Mouse (Mus musculus): Measurements from ENCODE around the gene Grk2.
"Not testable (repeated sequence)": the region's sequence is repeated elsewhere in the genome, so short reads cannot be mapped to it uniquely, and the experiment has no call there.

Gene Grk2

GRCm38 (mm10) chr19:4268566-4269361 lies 37.3 kb downstream of the Grk2 start, which contains the start of gene Ssh3:
Gene Ssh3, minus strand, starts transcription at chr19:4269180.
- DNase-seq (ENCODE audit: low spot score) = peak; percentile 88

GRCm38 (mm10) chr19:4265956-4266355 lies 40.1 kb downstream of the Grk2 start:
- DNase-seq (ENCODE audit: low spot score) = no peak

GRCm38 (mm10) chr19:4264171-4264780 lies 41.7 kb downstream of the Grk2 start:
- DNase-seq (ENCODE audit: low spot score) = no peak

- no peak for DNase-seq (ENCODE audit: low spot score)
Observed at GRCm38 (mm10) chr19:4263702-4264101, 42.3 kb downstream of the Grk2 start.

- DNase-seq (ENCODE audit: low spot score) = no peak
Observed at GRCm38 (mm10) chr19:4262756-4263155, 43.3 kb downstream of the Grk2 start.

- DNase-seq (ENCODE audit: low spot score) = no peak
Observed at GRCm38 (mm10) chr19:4261038-4261698, 44.9 kb downstream of the Grk2 start.

- no peak for DNase-seq (ENCODE audit: low spot score)
Observed at GRCm38 (mm10) chr19:4257897-4258252, 48.1 kb downstream of the Grk2 start.

GRCm38 (mm10) chr19:4257216-4257896 lies 48.7 kb downstream of the Grk2 start:
- peak; percentile 95 for DNase-seq (ENCODE audit: low spot score)

- no peak for DNase-seq (ENCODE audit: low spot score)
Observed at GRCm38 (mm10) chr19:4255583-4256162, 50.3 kb downstream of the Grk2 start.

- no peak for DNase-seq (ENCODE audit: low spot score)
Observed at GRCm38 (mm10) chr19:4254230-4254629, 51.8 kb downstream of the Grk2 start.

GRCm38 (mm10) chr19:4248683-4249082 lies 57.3 kb downstream of the Grk2 start:
- not testable (repeated sequence) for DNase-seq (ENCODE audit: low spot score)

GRCm38 (mm10) chr19:4247010-4247409 lies 59.0 kb downstream of the Grk2 start:
- DNase-seq (ENCODE audit: low spot score) = no peak

- no peak for DNase-seq (ENCODE audit: low spot score)
Observed at GRCm38 (mm10) chr19:4244775-4245174, 61.2 kb downstream of the Grk2 start.

- no peak for DNase-seq (ENCODE audit: low spot score)
Observed at GRCm38 (mm10) chr19:4242416-4242815, 63.6 kb downstream of the Grk2 start.

- DNase-seq (ENCODE audit: low spot score) = no peak
Observed at GRCm38 (mm10) chr19:4240247-4240668, 65.8 kb downstream of the Grk2 start.

Measured in lung, postnatal 25 days (tissue).